In the genomic region with DNA sequence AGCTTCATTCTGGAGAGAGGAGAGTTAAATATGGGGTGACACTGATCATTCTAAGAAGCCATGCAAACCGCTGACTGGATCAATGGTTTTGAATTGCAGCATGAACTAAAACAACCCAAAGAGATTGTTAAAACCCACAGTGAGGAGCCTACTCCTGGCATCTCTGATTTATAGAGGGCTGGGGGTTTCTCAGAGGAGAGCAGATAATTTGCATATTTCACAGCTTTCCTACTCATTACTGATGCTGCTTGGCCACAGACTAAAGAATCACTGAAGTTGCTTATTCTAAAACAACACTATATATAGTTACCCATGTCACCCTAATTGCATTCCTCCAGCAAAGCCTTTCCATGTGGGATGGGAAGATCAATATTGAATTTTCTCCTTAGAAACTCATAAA, we compare ENCODE assay signal across 18 mouse cellular contexts.
"Had no signal": no experiment of that assay in that cellular context is flagged by ENCODE, and none has a peak within 500 bp of the region (broad histone marks: within the 10 kb centered on the region; RNA-seq: fewer than 3 reads in every experiment).

No protein-coding gene starts in this region.

- DNase-seq: kidney, adult 18-20 months; kidney, postnatal 25 days; layer of hippocampus, adult 9-11 months; layer of hippocampus, postnatal 36 days; liver; liver, embryonic 13.5 days; liver, postnatal 0 days; lung, postnatal 14 days; thymus, adult 2 months; thymus, postnatal 25 days had no signal

- H3K27ac ChIP-seq: kidney, embryonic 15.5 days; limb, embryonic 12.5 days; liver, embryonic 13.5 days; lung, embryonic 15.5 days; macrophage; midbrain, embryonic 12.5 days; stomach, embryonic 15.5 days had no signal

- H3K4me1 ChIP-seq: liver, embryonic 13.5 days; megakaryocyte, embryonic 14.5 days; stomach, embryonic 15.5 days had no signal

- H3K9me3 ChIP-seq: kidney, embryonic 15.5 days; limb, embryonic 12.5 days; liver, embryonic 13.5 days; lung, embryonic 15.5 days; megakaryocyte, embryonic 14.5 days; midbrain, embryonic 12.5 days; stomach, embryonic 15.5 days had no signal

- H3K36me3 ChIP-seq: kidney, embryonic 15.5 days; limb, embryonic 12.5 days; liver, embryonic 13.5 days; lung, embryonic 15.5 days; midbrain, embryonic 12.5 days; stomach, embryonic 15.5 days had no signal

- H3K4me2 ChIP-seq: kidney, embryonic 15.5 days; limb, embryonic 12.5 days; liver, embryonic 13.5 days; lung, embryonic 15.5 days; midbrain, embryonic 12.5 days; stomach, embryonic 15.5 days had no signal

- H3K4me3 ChIP-seq: kidney, embryonic 15.5 days; limb, embryonic 12.5 days; liver, embryonic 13.5 days; lung, embryonic 15.5 days; megakaryocyte, embryonic 14.5 days; midbrain, embryonic 12.5 days; stomach, embryonic 15.5 days had no signal

- H3K9ac ChIP-seq: kidney, embryonic 15.5 days; limb, embryonic 12.5 days; liver, embryonic 13.5 days; liver, postnatal 0 days; lung, embryonic 15.5 days; midbrain, embryonic 12.5 days; stomach, embryonic 15.5 days had no signal

- H3K27me3 ChIP-seq: kidney, embryonic 15.5 days; limb, embryonic 12.5 days; liver, embryonic 13.5 days; lung, embryonic 15.5 days; megakaryocyte, embryonic 14.5 days; midbrain, embryonic 12.5 days; stomach, embryonic 15.5 days had no signal

- ATAC-seq: liver, postnatal 0 days; midbrain, embryonic 16.5 days had no signal
